Mouse (Mus musculus) CH12.LX (cell line): ENCODE data around the gene Opn4.

Experiments
- CHD2 ChIP-seq: IDR thresholded peaks from 2 replicates; pipeline ENCODE4 v1.6.1; 2011; ENCODE audit warnings: low read length, improper control_type of control experiment
- CTCF ChIP-seq, 2 experiments: IDR thresholded peaks in 1 of 2; conservative IDR thresholded peaks in 1 of 2; 2 replicates each; pipeline ENCODE4 v1.5.1; 2011 to 2012; ENCODE audit warnings: low read depth in 2 of 2, low read length in 2 of 2, improper control_type of control experiment in 1 of 2, inconsistent platforms in 1 of 2, mild to moderate bottlenecking in 1 of 2, moderate library complexity in 1 of 2
- EP300 ChIP-seq: IDR thresholded peaks from 2 replicates; pipeline ENCODE4 v1.6.1; 2011; ENCODE audit warnings: low read length, improper control_type of control experiment
- ETS1 ChIP-seq: conservative IDR thresholded peaks from 2 replicates; pipeline ENCODE4 v1.6.1; 2012; ENCODE audit warnings: low read depth, mild to moderate bottlenecking, inconsistent platforms, low read length, improper control_type of control experiment, moderate library complexity
- HCFC1 ChIP-seq: IDR thresholded peaks from 2 replicates; pipeline ENCODE4 v1.6.1; 2012; ENCODE audit warnings: low read depth, mild to moderate bottlenecking, inconsistent platforms, low read length, improper control_type of control experiment
- MAZ ChIP-seq: IDR thresholded peaks from 2 replicates; pipeline ENCODE4 v1.6.1; 2012; ENCODE audit warnings: low read depth, mild to moderate bottlenecking, inconsistent platforms, low read length, improper control_type of control experiment, moderate library complexity
- POLR2A ChIP-seq: IDR thresholded peaks from 2 replicates; pipeline ENCODE4 v1.6.1; 2011; ENCODE audit warnings: low read depth, mild to moderate bottlenecking, improper control_type of control experiment, low read length
- TBP ChIP-seq: conservative IDR thresholded peaks from 2 replicates; pipeline ENCODE4 v1.6.1; 2011; ENCODE audit warnings: low read depth, low read length, improper control_type of control experiment
- TCF12 ChIP-seq: IDR thresholded peaks from 2 replicates; pipeline ENCODE4 v1.6.1; 2014; ENCODE audit warnings: low read depth, mild to moderate bottlenecking, inconsistent platforms, low read length, improper control_type of control experiment
- USF1 ChIP-seq: IDR thresholded peaks from 2 replicates; pipeline ENCODE4 v1.6.1; 2014; ENCODE audit warnings: low read depth, mild to moderate bottlenecking, inconsistent platforms, low read length, improper control_type of control experiment
- ZC3H11A ChIP-seq: IDR thresholded peaks from 2 replicates; pipeline ENCODE4 v1.6.1; 2012; ENCODE audit warnings: low read depth, mild to moderate bottlenecking, inconsistent platforms, low read length, improper control_type of control experiment

DNA sequence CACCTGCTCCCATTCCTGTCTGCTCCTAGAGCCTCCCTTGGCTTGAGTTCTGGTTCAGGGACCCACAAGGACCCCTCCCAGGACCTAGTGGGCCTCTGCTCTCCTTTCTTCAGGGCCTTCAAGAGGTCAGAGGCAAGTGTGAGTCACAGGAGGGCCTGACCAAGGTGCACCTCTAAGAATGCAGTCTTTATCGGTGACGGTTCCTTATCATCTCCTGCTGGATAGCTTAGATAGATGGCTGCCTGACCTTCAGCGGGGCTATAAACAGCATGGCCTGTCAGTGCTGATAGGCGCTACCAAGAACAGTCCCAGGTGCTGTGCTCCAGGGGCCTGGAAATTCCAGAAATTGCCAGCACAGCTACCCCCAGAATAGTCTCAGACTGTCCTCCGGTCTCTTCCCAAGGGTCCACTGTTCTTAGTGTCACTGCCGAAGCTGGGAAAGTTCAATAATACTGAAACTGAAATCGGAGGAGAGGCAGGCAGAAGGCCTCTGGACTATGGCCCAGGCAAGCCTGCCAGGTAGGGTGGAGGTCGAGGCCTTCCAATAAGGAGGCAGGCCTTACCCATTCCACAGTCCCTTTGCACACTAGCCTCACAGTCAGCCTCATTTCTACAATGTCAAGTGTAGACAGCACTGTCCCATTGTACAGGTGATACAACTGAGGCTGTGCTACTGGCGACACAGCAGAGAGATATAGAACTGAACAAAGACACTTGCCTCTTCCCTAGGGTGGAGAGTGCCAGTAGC is 14.4 kb downstream of the Opn4 start:
- TF ChIP-seq CTCF (conservative IDR thresholded peaks at IDR 0.05 in 1 of 2, IDR thresholded peaks at IDR 0.05 in 1 of 2; ENCODE audit: low read depth in 2 of 2, low read length in 2 of 2) (no peak), HCFC1 (no peak), TCF12 (no peak), CHD2 (no peak), ZC3H11A (no peak), MAZ (no peak), POLR2A (no peak), ETS1 (no peak), TBP (no peak), EP300 (no peak), USF1 (no peak)
